Mouse (Mus musculus): ENCODE results near the gene Usp12. TPM values are rescaled to one million over a fixed set of nuclear protein-coding genes. Genes with fewer than 3 reads are reported as not detected.

Usp12 gene
- total and polyA plus RNA-seq, 3 experiments = 24.5 TPM; not detected in 1

GRCm38 (mm10) chr5:146753181-146753580 is 41.6 kb downstream of the Usp12 start:
- H3K36me3 ChIP-seq (ENCODE audit: control insufficient read depth in 1 of 2, insufficient read depth in 2 of 2, low read length in 2 of 2) = peaks cover 0 to 6% of the 10 kb centered on the region in 2 experiments; a peak in 3 of 4 replicates
- no peak for TF ChIP-seq CHD1 (IDR thresholded peaks at IDR 0.05; ENCODE audit: low read depth, low read length)

GRCm38 (mm10) chr5:146750958-146751357 is 43.8 kb downstream of the Usp12 start:
- Histone ChIP-seq H3K27me3 (ENCODE audit: control insufficient read depth in 1 of 2, insufficient read depth in 2 of 2, low read length in 2 of 2) (no peaks in the 10 kb centered on the region), H3K4me1 (ENCODE audit: control insufficient read depth in 1 of 2, insufficient read depth in 2 of 2, low read length in 2 of 2) (peaks cover 0 to 4% of the 10 kb centered on the region in 2 experiments; a peak in 2 of 4 replicates), H3K4me3 (ENCODE audit: control insufficient read depth in 1 of 2, insufficient read depth in 1 of 2, low read depth in 2 of 2, low read length in 2 of 2) (no peak overlapping the region), H3K79me2 (ENCODE audit: control insufficient read depth, insufficient read depth, low read length, poor library complexity) (no peaks in the 10 kb centered on the region; the same call in 1 of the 2 replicates), H3K9me3 (replicated peaks; ENCODE audit: insufficient read depth, low read length) (no peaks in the 10 kb centered on the region), H3K36me3 (ENCODE audit: control insufficient read depth in 1 of 2, insufficient read depth in 2 of 2, low read length in 2 of 2) (peaks cover 0 to 2% of the 10 kb centered on the region in 2 experiments; a peak in 3 of 4 replicates), H3K9ac (ENCODE audit: control insufficient read depth, low read depth, low read length, poor library complexity, severe bottlenecking) (no peak overlapping the region), H3K27ac (ENCODE audit: control insufficient read depth, low read depth, low read length) (no peak overlapping the region)
- no peak for DNase-seq (ENCODE audit: low read depth, low spot score)
- no peak for TF ChIP-seq POLR2A (IDR thresholded peaks at IDR 0.05; ENCODE audit: control insufficient read depth in 1 of 2, insufficient read depth in 1 of 2, low read depth in 1 of 2, low read length in 2 of 2, poor library complexity in 1 of 2)
- no peak for TF ChIP-seq SIN3A (IDR thresholded peaks at IDR 0.05; ENCODE audit: low read length)
- TF ChIP-seq TAL1 (IDR thresholded peaks at IDR 0.05; ENCODE audit: low read length) = no peak
- no peak for TF ChIP-seq CHD2 (IDR thresholded peaks at IDR 0.05; ENCODE audit: low read length)
- TF ChIP-seq ZKSCAN1 (IDR thresholded peaks at IDR 0.05; ENCODE audit: low read depth, low read length) = no peak
- no peak for TF ChIP-seq POLR2AphosphoS2 (IDR thresholded peaks at IDR 0.05; ENCODE audit: low read length)
- no peak for TF ChIP-seq CTCF (IDR thresholded peaks at IDR 0.05 in 2 of 3, conservative IDR thresholded peaks at IDR 0.05 in 1 of 3; ENCODE audit: control insufficient read depth in 1 of 3, insufficient read depth in 1 of 3, low read depth in 2 of 3, low read length in 3 of 3, poor library complexity in 1 of 3, severe bottlenecking in 1 of 3)
- no peak for TF ChIP-seq TBP (IDR thresholded peaks at IDR 0.05; ENCODE audit: low read depth, low read length)
- TF ChIP-seq POLR2AphosphoS5 (IDR thresholded peaks at IDR 0.05; ENCODE audit: borderline replicate concordance, low read depth, low read length) = no peak
- TF ChIP-seq EP300 (IDR thresholded peaks at IDR 0.05; ENCODE audit: low read depth in 1 of 2, low read length in 2 of 2) = no peak
- no peak for TF ChIP-seq GABPA (IDR thresholded peaks at IDR 0.05; ENCODE audit: low read depth, low read length)
- no peak for TF ChIP-seq MEF2A (IDR thresholded peaks at IDR 0.05; ENCODE audit: extremely low read depth, insufficient replicate concordance, low read depth, low read length, poor library complexity, severe bottlenecking)
- no peak for TF ChIP-seq USF1 (IDR thresholded peaks at IDR 0.05; ENCODE audit: low read depth, low read length)
- no peak for TF ChIP-seq MYB (IDR thresholded peaks at IDR 0.05; ENCODE audit: low read depth, low read length)
- TF ChIP-seq KAT2A (conservative IDR thresholded peaks at IDR 0.05; ENCODE audit: low read depth, low read length) = no peak
- TF ChIP-seq RCOR1 (IDR thresholded peaks at IDR 0.05; ENCODE audit: low read depth, low read length) = no peak
- TF ChIP-seq GATA1 (IDR thresholded peaks at IDR 0.05; ENCODE audit: low read depth, low read length) = no peak

More at GRCm38 (mm10) chr5:146753181-146753580, 41.6 kb downstream of the Usp12 start:
- Histone ChIP-seq H3K4me3 (ENCODE audit: control insufficient read depth in 1 of 2, insufficient read depth in 1 of 2, low read depth in 2 of 2, low read length in 2 of 2) (no peak overlapping the region), H3K27me3 (ENCODE audit: control insufficient read depth in 1 of 2, insufficient read depth in 2 of 2, low read length in 2 of 2) (no peaks in the 10 kb centered on the region), H3K79me2 (ENCODE audit: control insufficient read depth, insufficient read depth, low read length, poor library complexity) (no peaks in the 10 kb centered on the region; the same call in 1 of the 2 replicates), H3K4me1 (ENCODE audit: control insufficient read depth in 1 of 2, insufficient read depth in 2 of 2, low read length in 2 of 2) (peaks cover 0 to 4% of the 10 kb centered on the region in 2 experiments; a peak in 2 of 4 replicates), H3K27ac (ENCODE audit: control insufficient read depth, low read depth, low read length) (no peak overlapping the region), H3K9ac (ENCODE audit: control insufficient read depth, low read depth, low read length, poor library complexity, severe bottlenecking) (no peak overlapping the region), H3K9me3 (replicated peaks; ENCODE audit: insufficient read depth, low read length) (no peaks in the 10 kb centered on the region)
- no peak for DNase-seq (ENCODE audit: low read depth, low spot score)
